Mouse (Mus musculus): ENCODE results near the gene Gzmb.

DNA sequence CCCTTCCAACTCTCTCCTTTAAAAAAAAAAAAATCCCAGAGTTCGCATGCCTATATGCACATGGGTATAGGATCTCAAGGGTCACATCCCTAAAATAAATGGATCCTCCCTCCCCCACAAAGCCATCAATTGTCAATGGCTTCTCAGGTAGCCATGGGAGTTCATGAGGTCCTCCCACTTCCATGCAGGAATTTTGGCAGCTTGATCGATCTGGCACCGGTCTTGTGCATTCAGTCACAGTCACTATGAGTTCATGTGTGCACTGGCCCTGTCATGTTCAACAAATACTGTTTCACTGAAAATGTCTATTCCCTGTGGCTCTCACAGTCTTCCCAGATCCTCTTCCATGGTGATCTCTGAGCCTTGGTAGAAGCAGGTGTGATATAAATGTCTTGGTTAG is 40.0 kb upstream of the Gzmb start:
- TF ChIP-seq GATA1 (IDR thresholded peaks at IDR 0.05; ENCODE audit: low read length) (no peak), TAL1 (IDR thresholded peaks at IDR 0.05; ENCODE audit: low read length) (no peak)

Data from erythroblast, embryonic 14.5 days (primary cell).